Mouse (Mus musculus) v-Abl transformed pro-B cells (cell line): ENCODE results near the gene Tm4sf5.
"Not testable (repeated sequence)": the region's sequence is repeated elsewhere in the genome, so short reads cannot be mapped to it uniquely, and the experiment has no call there.

Experiments used
- in situ Hi-C, 2 experiments: fragments of 400-800 bp; cut with MboI; formaldehyde crosslinking; loops; one replicate each; pipeline ENCODE4 v1.15.1; 2025; ENCODE audit not compliant: unreplicated experiment in 2 of 2

The Tm4sf5 gene

GRCm38 (mm10) chr11:70504970-70505369 is at the start of gene Tm4sf5:
TSS of gene Tm4sf5 (plus strand) at chr11:70505244.
- in situ Hi-C loops = loop anchor here (5.0 to 25.0 kb wide), 3 partner anchors 43 to 268 kb away; partner anchors contain the start of genes 0610010K14Rik (in 2 of the 2), Arrb2 (in 2 of the 2), Bcl6b (in 2 of the 2) and Gm21988 (in 2 of the 2)

DNA sequence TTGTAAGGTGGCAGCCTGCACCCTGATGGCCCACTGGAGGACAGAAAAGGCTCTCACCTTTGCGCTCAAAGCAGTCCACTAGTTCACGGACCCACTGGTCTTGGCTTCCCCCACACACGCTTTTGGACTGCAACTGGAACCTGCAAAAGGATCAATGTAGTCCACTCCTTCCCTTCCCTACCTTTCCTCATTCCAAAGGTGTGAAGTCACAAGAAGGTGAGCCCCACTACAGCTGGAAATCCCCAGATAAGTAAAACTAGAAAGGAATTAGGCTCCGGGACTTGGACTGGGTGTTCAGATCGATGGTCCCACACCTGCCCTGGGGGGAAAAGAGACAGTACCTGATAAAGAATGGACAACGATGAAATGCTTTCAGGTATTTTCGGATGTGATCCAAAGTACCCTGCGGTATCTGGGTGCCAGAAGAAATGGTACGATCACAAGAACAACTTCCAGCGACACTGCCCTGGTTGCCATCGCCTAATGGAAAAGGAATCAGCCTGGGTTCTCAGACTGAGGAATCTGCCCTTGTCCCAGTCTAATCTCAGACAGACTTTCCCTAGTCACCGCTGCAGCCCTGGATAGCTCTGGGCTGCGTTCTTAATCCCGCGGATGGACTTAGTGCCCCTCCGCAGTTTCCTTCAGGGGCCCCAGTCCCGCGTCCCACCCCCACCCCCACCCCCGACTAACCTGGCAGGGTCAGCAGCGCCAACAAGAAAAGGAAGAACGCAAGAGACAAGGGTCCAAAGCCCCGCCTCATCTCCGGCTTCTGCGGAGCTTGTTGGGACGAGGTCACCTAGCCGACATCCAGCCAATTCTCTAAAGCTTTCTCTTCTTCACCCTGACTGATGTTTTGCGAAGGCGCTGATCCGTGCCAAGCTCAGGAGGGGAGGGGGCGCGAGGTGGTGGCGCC is 46.1 kb upstream of the Tm4sf5 start, which contains the start of gene Zmynd15:
TSS of gene Zmynd15 (plus strand) at position 746 of the 913 bp plus-strand sequence.
- in situ Hi-C loops = no loop called here

DNA sequence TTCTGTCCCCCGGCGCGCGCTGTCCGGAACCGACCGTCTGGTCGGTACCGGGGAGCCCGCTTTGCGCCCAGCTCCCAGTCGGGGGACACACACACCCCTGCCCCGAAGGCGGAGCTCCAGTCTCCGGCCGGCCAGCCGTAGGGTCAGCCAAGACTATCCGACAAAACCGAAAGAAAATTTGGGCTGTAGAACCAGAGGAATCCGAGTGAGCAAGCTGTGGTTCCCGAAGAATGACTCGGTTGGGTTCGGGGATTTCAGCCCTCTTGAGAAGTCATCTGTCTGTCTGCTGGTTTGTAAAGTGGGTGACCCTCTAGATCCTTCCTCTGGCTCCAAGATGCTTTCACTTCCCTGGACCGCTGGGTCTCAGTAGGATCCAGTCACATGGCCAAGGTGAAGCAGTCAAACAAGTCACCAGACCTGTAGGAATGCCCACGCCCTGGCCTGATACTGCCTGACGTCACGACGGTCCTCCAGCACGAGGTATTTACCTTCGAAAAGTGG is 45.4 kb upstream of the Tm4sf5 start, which contains the start of gene Cxcl16:
TSS of gene Cxcl16 (minus strand) at position 384 of the 501 bp plus-strand sequence.
- in situ Hi-C loops = loop anchor here in 1 of 2 experiments (5.0 kb wide), 1 partner anchor 43 kb away; no protein-coding TSS in a partner anchor

GRCm38 (mm10) chr11:70463970-70464369 is 41.1 kb upstream of the Tm4sf5 start:
- in situ Hi-C loops = loop anchor here in 1 of 2 experiments (5.0 kb wide), 1 partner anchor 38 kb away; no protein-coding TSS in a partner anchor

DNA sequence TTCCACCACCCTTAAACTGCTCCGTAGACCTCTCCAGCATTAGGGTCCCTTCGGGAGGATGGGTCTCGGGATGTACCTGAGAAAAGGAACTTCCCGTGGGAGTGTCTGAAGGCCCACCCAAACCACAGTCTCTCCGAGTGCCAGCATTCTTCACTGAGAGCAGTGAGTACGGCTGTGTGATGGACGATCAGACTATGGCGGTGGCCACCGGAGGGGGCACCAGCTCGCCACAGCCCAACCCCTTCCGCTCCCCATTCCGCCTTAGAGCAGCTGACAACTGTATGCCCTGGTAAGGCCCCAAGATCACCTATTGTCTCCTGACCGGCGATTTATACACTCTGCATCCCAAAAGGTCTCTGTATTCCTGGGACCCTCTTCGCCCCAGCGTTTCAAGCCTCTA is 39.8 kb upstream of the Tm4sf5 start:
- in situ Hi-C loops = no loop called here

DNA sequence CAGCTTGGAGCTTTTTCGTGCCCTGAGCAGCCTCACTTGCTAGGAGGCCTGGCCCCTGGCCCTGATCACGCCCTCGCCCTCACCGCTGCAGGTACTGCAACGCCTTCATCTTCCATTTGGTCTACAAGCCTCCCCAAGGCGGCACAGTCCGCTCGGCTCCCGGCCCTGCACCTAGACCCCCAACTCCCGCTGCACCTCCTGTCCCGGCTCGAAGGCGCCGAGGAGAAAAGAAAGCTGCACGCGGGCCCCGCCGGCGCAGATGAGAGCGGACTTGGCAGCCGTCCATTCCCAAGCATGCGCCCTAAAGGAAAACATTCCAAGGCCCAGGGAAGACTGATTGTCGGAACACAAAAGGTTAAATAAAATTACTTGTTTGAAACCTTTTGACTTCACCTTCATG is 39.2 kb upstream of the Tm4sf5 start:
- in situ Hi-C loops = no loop called here

GRCm38 (mm10) chr11:70467902-70468619 is 37.0 kb upstream of the Tm4sf5 start:
- in situ Hi-C loops = no loop called here

DNA sequence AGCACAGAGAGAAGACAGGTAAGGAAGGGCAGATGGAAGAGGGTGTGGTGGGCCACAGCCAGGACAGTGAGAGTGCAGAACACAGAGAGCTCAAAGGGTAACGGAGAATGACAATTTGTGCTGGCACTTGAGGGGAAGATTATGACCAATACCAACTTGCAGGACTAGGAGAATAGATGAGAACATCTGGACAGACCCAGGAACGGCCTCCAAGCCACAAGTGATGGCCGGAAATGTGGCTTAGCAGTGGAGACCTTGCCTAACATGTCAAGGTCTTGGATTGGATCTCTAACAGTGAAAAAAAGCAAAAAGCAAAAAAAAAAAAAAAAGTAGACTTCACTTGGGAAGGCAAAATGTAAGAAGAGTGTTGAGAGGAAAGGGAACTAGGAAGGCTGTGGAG is 35.3 kb upstream of the Tm4sf5 start:
- in situ Hi-C loops = no loop called here

GRCm38 (mm10) chr11:70472716-70473115 is 32.3 kb upstream of the Tm4sf5 start:
- in situ Hi-C loops = no loop called here

DNA sequence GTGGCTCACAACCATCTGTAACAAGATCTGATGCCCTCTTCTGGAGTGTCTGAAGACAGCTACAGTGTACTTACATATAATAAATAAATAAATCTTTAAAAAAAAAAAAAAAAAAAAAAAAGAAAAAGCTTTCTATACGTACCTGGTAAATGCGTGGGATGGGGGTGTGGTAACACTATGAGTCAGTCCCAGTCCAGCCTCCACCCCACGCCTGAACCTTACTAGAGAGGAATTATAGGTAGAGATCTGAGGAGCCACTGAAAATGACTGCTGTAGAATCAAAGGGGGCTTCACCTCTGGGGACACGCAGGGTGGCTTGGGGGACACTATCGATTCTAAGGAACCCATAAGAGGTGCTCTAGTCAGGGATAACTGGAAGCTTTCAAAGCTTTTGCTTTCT is 31.8 kb upstream of the Tm4sf5 start:
- in situ Hi-C loops = not testable (repeated sequence)

DNA sequence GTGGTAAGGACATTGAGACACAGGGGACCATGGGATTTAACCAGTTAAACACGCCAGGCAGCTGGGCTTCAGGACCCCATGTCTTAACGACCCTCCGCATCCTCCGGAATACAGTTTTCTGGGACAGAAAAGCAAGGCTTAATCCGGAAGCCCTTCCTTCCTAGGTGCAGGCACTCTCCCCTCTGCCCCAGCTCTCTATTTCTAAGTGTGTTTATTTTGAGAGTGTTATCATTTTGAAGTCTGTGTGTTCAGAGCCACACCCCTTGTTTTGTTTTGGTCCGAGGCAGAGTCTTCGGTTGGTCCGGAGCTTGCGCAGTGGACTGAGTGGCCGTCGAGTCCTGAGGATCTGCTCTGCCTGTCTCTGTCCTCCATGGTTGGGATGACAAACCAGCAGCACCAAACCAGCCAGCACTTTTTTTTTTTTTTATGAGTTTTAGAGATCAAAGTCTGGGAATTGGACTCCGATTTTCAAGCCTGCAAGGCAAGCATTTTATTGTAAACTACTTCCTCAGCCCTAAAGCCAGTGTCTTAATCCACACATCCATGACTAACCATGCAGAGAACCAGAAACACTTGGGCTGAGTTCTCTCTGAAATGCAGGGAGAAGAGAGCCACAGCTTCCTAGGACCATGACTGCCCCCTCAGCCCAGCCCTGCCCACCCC is 30.0 kb upstream of the Tm4sf5 start:
- in situ Hi-C loops = loop anchor here (25.0 kb wide), 2 partner anchors 388 to 1013 kb away; partner anchors contain the start of gene Asgr2 (in 1 of the 2)

GRCm38 (mm10) chr11:70485498-70485897 is 19.5 kb upstream of the Tm4sf5 start:
- in situ Hi-C loops = loop anchor here (25.0 kb wide), 2 partner anchors 398 to 1023 kb away; partner anchors contain the start of gene Asgr2 (in 1 of the 2)

- in situ Hi-C loops = loop anchor here (25.0 kb wide), 2 partner anchors 401 to 1026 kb away; partner anchors contain the start of gene Asgr2 (in 1 of the 2)
These were observed 17.2 kb upstream of the Tm4sf5 start for GRCm38 (mm10) chr11:70487816-70488215.

DNA sequence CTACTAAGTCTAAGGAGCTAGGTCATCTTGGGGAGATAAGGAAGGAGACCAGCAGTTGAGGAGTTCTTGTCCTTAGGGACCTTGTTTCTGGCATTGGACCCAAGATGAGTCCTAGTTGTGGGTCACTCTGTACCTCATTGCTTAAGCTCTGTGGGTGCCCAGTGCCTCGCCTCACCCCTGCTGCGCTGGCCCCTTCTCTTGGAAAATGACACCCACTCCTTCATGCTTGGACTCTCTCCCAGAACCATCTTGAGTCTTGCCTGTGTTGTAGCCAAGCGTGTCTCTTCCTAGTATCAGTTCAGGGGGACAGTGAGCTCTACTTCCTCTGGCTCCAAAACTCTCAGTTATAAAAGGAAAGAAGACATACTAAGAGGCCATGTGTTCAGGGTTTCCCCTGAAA is 15.9 kb upstream of the Tm4sf5 start:
- in situ Hi-C loops = loop anchor here (25.0 kb wide), 2 partner anchors 402 to 1027 kb away; partner anchors contain the start of gene Asgr2 (in 1 of the 2)

- in situ Hi-C loops = loop anchor here (25.0 kb wide), 2 partner anchors 402 to 1027 kb away; partner anchors contain the start of gene Asgr2 (in 1 of the 2)
These were observed 15.4 kb upstream of the Tm4sf5 start for GRCm38 (mm10) chr11:70489684-70490083.

DNA sequence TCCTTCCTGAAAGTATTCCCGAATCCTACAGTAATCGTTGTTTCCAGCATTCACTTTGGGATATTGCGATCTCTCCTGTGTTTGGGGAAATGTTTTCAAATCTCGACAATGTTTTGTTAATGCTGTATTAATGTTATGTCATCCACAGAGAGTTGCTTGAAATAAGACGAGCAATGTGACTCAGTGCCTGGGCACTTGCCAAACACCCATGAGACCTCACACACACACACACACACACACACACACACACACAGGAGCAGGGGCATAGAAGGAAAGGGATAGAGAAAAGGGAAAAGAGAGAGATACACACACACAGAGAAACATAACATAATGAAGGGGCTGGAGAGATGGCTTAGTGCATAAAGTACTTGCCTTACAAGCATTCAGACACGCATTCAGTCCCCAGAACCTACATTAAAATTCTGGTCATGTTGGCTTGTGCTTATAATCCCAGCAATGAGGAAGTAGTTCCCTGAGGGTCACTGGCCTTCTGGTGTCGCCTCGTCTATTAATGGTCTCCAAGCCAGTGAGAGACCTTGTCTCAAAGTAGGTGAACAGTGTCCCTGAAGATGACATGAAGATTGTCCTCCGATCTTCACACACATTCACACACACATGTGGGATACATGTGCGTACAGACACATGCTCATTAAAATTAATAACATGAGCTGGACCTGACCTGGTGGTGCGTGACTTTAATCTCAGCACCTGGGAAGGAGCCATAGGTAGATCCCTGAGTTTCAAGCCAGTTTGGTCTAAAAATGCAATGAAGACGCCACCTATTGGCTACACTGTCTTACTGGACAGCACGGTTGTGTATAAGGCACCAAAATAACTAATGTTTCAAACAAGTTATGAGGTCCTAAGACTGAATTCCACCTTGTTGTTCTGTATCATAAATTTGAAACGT is 5.2 kb upstream of the Tm4sf5 start:
- in situ Hi-C loops = loop anchor here (5.0 to 25.0 kb wide), 4 partner anchors 38 to 1038 kb away; partner anchors contain the start of genes 0610010K14Rik (in 2 of the 2), Bcl6b (in 2 of the 2), Gm21988 (in 2 of the 2) and Rnasek (in 2 of the 2)

DNA sequence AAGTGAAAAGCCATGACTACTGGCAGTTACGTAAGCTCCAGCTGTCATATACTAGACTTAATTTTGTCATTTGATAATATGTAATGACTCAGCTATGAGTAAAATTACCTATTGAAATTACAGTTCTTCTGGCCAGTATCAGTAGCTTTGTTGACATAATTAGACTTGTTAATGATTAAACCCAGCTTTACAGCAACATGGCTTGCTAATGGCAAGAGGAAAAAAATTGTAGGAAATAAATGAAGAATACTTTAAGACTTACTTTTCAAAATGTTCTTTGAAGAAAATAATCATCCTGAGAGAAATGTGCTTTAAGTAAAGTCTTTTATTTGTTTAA is 4.6 kb upstream of the Tm4sf5 start:
- in situ Hi-C loops = loop anchor here (5.0 to 25.0 kb wide), 2 partner anchors 38 to 263 kb away; partner anchors contain the start of genes 0610010K14Rik (in 2 of the 2), Bcl6b (in 2 of the 2), Gm21988 (in 2 of the 2) and Rnasek (in 2 of the 2)

DNA sequence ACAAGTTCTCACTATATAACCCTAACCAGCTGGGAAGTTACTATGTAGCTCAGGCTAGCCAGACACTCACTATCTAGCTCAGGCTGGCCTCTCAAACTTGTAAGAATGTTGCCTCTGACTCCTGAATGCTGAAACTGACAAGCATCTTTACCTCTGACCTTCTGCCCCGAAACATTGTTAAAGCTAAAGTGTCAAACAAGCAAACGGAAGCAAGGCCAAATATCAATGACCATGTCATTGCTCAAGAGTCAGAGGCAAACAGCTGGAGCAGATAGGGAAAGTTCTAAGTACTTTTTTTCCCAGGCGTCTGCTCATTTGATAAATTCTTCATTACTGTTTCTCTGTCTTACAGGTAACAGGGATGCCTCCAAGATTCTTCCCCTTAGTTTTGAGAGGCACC is 3.0 kb upstream of the Tm4sf5 start:
- in situ Hi-C loops = loop anchor here (5.0 to 25.0 kb wide), 2 partner anchors 40 to 265 kb away; partner anchors contain the start of genes 0610010K14Rik (in 2 of the 2), Bcl6b (in 2 of the 2), Gm21988 (in 2 of the 2) and Rnasek (in 2 of the 2)
